Mouse (Mus musculus): Measurements from ENCODE around the gene Plk5. TPM values are rescaled to one million over a fixed set of nuclear protein-coding genes. Genes with fewer than 3 reads are reported as not detected.

The Plk5 gene
- polyA plus RNA-seq, 2 experiments = 0.48 to 1.9 TPM

DNA sequence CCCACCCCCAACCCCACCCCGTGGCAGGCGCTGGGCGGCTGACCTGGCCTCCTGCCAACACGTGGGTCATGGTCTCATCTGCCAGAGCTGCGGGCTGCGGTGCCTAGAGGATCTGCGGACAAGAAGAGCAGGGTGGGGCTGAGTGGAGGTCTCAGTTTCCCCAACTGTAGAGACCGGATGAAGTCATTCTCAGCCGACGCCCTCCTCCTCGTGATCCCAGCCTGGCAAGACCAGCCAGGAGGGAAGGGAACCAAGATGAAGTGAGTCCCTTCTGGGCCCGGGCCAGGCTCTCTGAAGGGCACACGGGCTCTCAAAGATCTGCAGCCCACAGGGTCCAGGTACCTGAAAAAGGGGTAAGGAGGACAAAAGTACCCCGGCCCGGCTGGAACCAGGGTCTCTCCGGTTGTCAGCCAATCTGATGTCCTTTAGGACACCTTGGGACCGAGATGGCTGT is 8.7 kb upstream of the Plk5 start:
- Histone ChIP-seq H3K9me3 (ENCODE audit: control insufficient read depth, low read length) (no peaks in the 10 kb centered on the region), H3K27me3 (ENCODE audit: control insufficient read depth, insufficient read depth, low read length) (peaks cover 98% of the 10 kb centered on the region), H3K36me3 (ENCODE audit: control insufficient read depth, insufficient read depth, low read length) (no peaks in the 10 kb centered on the region), H3K4me2 (replicated peaks; ENCODE audit: low read depth, low read length, severe bottlenecking) (0 out of 2 replicates have a peak overlapping the region, but pooled peaks have one; percentile 45), H3K9ac (ENCODE audit: low read depth, low read length, severe bottlenecking) (0 out of 2 replicates have a peak overlapping the region, but pooled peaks have one; percentile 25), H3K27ac (replicated peaks; ENCODE audit: low read depth, low read length) (no peak overlapping the region), H3K4me3 (replicated peaks; ENCODE audit: low read length) (peak overlapping the region; percentile 29), H3K4me1 (ENCODE audit: control insufficient read depth, insufficient read depth, low read length) (peaks cover 20% of the 10 kb centered on the region)
- ATAC-seq (ENCODE audit: low FRiP score, low read depth) = no peak
- 15% methylated on average over 14 of the region's 17 CpGs for WGBS
- no peak for TF ChIP-seq POLR2A (IDR thresholded peaks at IDR 0.05; ENCODE audit: borderline replicate concordance, extremely low read depth, insufficient read depth, insufficient read length)
- no peak for DNase-seq (ENCODE audit: low spot score)

DNA sequence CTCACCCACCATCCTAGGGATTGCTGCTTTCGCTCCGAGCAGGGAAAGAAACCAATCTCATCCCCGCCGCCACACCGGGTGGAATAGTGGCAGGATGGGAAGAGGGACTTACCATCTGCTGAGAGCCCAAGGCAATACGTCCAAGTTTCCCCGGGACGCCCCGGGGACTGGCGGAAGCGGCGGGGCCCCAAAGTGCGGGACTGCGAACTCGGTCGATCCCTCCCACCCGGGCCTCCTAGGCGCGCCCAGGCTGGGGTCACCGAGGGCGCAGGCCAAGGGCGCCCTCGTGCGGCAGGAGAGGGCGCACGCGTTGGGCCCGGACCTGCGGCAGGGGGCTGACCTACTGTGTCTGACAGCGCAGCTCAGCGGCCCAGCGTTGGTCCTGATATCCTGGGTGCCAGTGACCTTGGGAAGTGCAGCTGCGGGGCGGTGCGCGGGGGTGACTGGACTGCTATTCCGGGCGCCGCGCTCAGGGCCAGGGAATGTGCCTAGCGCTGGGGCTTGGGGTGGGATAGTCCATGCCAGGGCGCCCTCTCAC is 7.9 kb upstream of the Plk5 start, which contains the start of gene Adamtsl5:
Gene Adamtsl5 (minus strand): TSS at position 169 of the 538 bp plus-strand sequence.
- DNase-seq (ENCODE audit: low spot score) = no peak
- Histone ChIP-seq H3K4me2 (replicated peaks; ENCODE audit: low read depth, low read length, severe bottlenecking) (peak within 1 kb of the TSS; percentile 45), H3K27me3 (ENCODE audit: control insufficient read depth, insufficient read depth, low read length) (peaks cover 98% of the 10 kb centered on the region), H3K4me1 (ENCODE audit: control insufficient read depth, insufficient read depth, low read length) (peaks cover 13% of the 10 kb centered on the region), H3K27ac (replicated peaks; ENCODE audit: low read depth, low read length) (no peak within 1 kb of the TSS), H3K4me3 (replicated peaks; ENCODE audit: low read length) (peak within 1 kb of the TSS; percentile 29), H3K9ac (ENCODE audit: low read depth, low read length, severe bottlenecking) (peak within 1 kb of the TSS; percentile 25; the same call in 1 of the 2 replicates), H3K9me3 (ENCODE audit: control insufficient read depth, low read length) (no peaks in the 10 kb centered on the region), H3K36me3 (ENCODE audit: control insufficient read depth, insufficient read depth, low read length) (no peaks in the 10 kb centered on the region)
- TF ChIP-seq POLR2A (IDR thresholded peaks at IDR 0.05; ENCODE audit: borderline replicate concordance, extremely low read depth, insufficient read depth, insufficient read length) = no peak
- peak; percentile 36 for ATAC-seq (ENCODE audit: low FRiP score, low read depth)
- whole genome bisulfite sequencing = under 1% methylated on average over 32 of the region's 42 CpGs

DNA sequence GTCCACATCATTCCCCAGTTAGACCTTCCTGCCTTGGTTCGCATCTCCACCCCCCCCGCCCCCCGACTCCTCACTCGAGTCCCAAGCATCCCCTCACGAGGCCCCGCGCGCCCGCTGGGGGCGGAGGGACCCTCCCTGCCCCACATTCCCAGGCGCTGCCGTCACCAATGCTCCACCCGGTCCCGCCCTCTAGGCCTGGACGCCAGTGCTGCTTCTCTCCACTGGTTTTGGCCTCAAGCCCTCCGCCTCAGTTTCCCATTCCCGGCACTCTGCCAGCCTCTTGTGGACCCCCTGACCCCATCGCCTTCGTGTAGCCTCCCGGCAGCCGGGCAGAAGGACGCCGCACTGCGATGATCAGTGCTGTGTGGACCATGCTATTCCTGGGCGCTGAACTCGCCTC is 7.3 kb upstream of the Plk5 start:
- DNase-seq (ENCODE audit: low spot score) (no peak), ATAC-seq (ENCODE audit: low FRiP score, low read depth) (no peak)
- Histone ChIP-seq H3K36me3 (ENCODE audit: control insufficient read depth, insufficient read depth, low read length) (no peaks in the 10 kb centered on the region), H3K9me3 (ENCODE audit: control insufficient read depth, low read length) (no peaks in the 10 kb centered on the region), H3K4me1 (ENCODE audit: control insufficient read depth, insufficient read depth, low read length) (peaks cover 13% of the 10 kb centered on the region), H3K9ac (ENCODE audit: low read depth, low read length, severe bottlenecking) (no peak overlapping the region), H3K27me3 (ENCODE audit: control insufficient read depth, insufficient read depth, low read length) (peaks cover 95% of the 10 kb centered on the region), H3K4me3 (replicated peaks; ENCODE audit: low read length) (peak overlapping the region; percentile 29), H3K27ac (replicated peaks; ENCODE audit: low read depth, low read length) (no peak overlapping the region), H3K4me2 (replicated peaks; ENCODE audit: low read depth, low read length, severe bottlenecking) (peak overlapping the region; percentile 45)
- TF ChIP-seq POLR2A (IDR thresholded peaks at IDR 0.05; ENCODE audit: borderline replicate concordance, extremely low read depth, insufficient read depth, insufficient read length) = no peak
- WGBS = 18% methylated on average over 26 of the region's 26 CpGs

DNA sequence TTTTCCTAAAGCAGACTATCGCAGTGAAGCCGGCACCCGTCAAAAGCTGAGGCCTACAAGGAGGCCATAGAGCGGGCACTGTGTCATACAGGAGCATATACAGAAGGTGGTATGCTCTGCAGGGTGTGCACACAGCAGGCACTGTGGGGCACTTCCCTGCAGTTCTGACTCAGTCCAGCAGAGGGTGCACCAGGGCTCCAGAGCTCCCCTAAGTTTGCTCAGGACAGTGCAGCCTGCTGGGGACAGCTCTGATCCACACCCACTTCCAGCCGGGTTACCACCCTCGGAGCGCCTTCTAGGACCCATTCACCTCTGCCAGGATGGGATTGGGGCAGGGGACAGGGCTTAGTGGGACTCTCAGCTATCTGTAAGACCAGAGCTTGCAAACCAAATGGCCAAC is 6.0 kb upstream of the Plk5 start:
- H3K9me3 ChIP-seq (ENCODE audit: control insufficient read depth, low read length) = no peaks in the 10 kb centered on the region
- no peaks in the 10 kb centered on the region for H3K36me3 ChIP-seq (ENCODE audit: control insufficient read depth, insufficient read depth, low read length)
- H3K4me1 ChIP-seq (ENCODE audit: control insufficient read depth, insufficient read depth, low read length) = peaks cover 10% of the 10 kb centered on the region
- H3K27me3 ChIP-seq (ENCODE audit: control insufficient read depth, insufficient read depth, low read length) = peaks cover 86% of the 10 kb centered on the region
- DNase-seq (ENCODE audit: low spot score) (peak; percentile 75), ATAC-seq (ENCODE audit: low FRiP score, low read depth) (peak; percentile 70)
- H3K27ac ChIP-seq (replicated peaks; ENCODE audit: low read depth, low read length) = no peak overlapping the region
- H3K4me2 ChIP-seq (replicated peaks; ENCODE audit: low read depth, low read length, severe bottlenecking) = no peak overlapping the region
- no peak overlapping the region for H3K4me3 ChIP-seq (replicated peaks; ENCODE audit: low read length)
- H3K9ac ChIP-seq (ENCODE audit: low read depth, low read length, severe bottlenecking) = no peak overlapping the region
- under 1% methylated on average over 7 of the region's 7 CpGs for WGBS
- no peak for TF ChIP-seq POLR2A (IDR thresholded peaks at IDR 0.05; ENCODE audit: borderline replicate concordance, extremely low read depth, insufficient read depth, insufficient read length)

DNA sequence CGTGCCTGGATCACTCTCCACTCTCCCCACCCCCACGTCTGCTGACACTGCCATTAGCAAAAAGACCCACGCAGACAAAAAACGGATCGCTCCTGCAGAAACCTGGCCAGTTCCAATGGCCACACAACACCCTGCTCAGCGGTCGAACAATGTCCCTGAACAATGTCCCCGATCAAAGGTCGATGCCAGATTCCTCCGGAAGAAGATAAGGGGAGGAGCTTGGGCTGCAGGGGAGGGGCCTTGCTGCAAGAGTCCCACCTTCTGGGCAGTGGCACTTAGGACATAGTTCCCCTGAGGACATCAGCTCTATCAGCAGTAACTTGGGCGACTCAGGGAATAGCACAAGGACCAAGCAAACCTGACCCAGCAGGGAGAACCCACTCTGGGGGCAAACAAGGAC is 4.4 kb upstream of the Plk5 start:
- TF ChIP-seq POLR2A (IDR thresholded peaks at IDR 0.05; ENCODE audit: borderline replicate concordance, extremely low read depth, insufficient read depth, insufficient read length) = no peak
- 25% methylated on average over 11 of the region's 11 CpGs for WGBS
- H3K4me2 ChIP-seq (replicated peaks; ENCODE audit: low read depth, low read length, severe bottlenecking) = no peak overlapping the region
- H3K36me3 ChIP-seq (ENCODE audit: control insufficient read depth, insufficient read depth, low read length) = no peaks in the 10 kb centered on the region
- H3K4me1 ChIP-seq (ENCODE audit: control insufficient read depth, insufficient read depth, low read length) = peaks cover 17% of the 10 kb centered on the region
- H3K4me3 ChIP-seq (replicated peaks; ENCODE audit: low read length) = no peak overlapping the region
- H3K27ac ChIP-seq (replicated peaks; ENCODE audit: low read depth, low read length) = no peak overlapping the region
- ATAC-seq (ENCODE audit: low FRiP score, low read depth) = no peak
- H3K9ac ChIP-seq (ENCODE audit: low read depth, low read length, severe bottlenecking) = no peak overlapping the region
- H3K27me3 ChIP-seq (ENCODE audit: control insufficient read depth, insufficient read depth, low read length) = peaks cover 87% of the 10 kb centered on the region
- no peak for DNase-seq (ENCODE audit: low spot score)
- H3K9me3 ChIP-seq (ENCODE audit: control insufficient read depth, low read length) = no peaks in the 10 kb centered on the region
